Mouse (Mus musculus) brain, embryonic 14.5 days (tissue): ENCODE measurements around the gene Naa35.

Experiments used
- CTCF ChIP-seq: fragments of 200-500 bp; IDR thresholded peaks from 2 replicates; pipeline ENCODE4 v1.5.1; 2012; ENCODE audit warnings: inconsistent platforms, mild to moderate bottlenecking, moderate library complexity, borderline replicate concordance; ENCODE audit not compliant: insufficient read depth, insufficient read length; ENCODE audit errors: extremely low read depth
- POLR2A ChIP-seq: fragments of 200-500 bp; IDR thresholded peaks from 2 replicates; pipeline ENCODE4 v1.6.1; 2012; ENCODE audit warnings: mild to moderate bottlenecking, inconsistent platforms, borderline replicate concordance; ENCODE audit not compliant: poor library complexity, insufficient read depth, insufficient read length, severe bottlenecking; ENCODE audit errors: extremely low read depth

- TF ChIP-seq POLR2A = no peak
- no peak for TF ChIP-seq CTCF
Measured at GRCm38 (mm10) chr13:59562471-59562870, 22.6 kb upstream of the Naa35 start.
